Mouse (Mus musculus): ENCODE data around the gene Fgfr2. TPM values are rescaled to one million over a fixed set of nuclear protein-coding genes. Genes with fewer than 3 reads are reported as not detected.
"Not testable (repeated sequence)": the region's sequence is repeated elsewhere in the genome, so short reads cannot be mapped to it uniquely, and the experiment has no call there.

Gene Fgfr2
- polyA plus RNA-seq, 1 experiment from 2014 or later, result 39.4 TPM

- no peaks in the 10 kb centered on the region for H3K36me3 ChIP-seq
Measured at GRCm38 (mm10) chr7:131409988-131410385, 1713.2 kb downstream of the Fgfr2 start.

DNA sequence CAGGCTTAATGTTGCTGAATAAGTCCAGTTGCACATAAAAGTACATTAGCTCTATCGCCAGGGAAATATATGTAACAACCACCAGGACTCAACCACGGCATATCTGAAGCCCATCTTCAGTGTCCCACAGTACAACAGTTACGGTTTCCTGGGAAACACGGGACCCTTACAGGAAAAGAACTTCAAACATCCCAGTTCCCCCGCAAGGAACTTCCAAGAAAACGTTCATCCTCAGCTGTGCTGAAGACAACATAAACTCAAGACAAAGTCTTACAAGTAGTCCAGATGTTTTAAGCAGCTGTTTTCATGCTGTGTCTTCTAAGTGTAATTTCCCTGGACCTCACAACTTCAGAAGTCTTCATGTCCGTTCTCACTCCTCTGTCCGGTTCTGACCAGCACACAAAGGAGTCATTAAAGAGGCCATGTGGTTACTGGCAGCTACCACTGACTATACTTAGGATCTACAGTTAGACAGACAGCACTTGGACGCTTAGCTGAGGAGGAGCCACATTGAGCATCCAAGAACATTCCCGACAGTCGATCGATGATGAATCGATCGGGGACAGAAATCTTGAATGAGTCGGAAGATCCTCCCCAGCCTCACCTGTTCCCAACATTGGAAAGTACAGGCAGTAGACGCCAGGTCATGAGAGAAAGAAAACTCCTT is 1713.7 kb downstream of the Fgfr2 start:
- Histone ChIP-seq H3K4me3 (replicated peaks) (peak overlapping the region; percentile 99), H3K27me3 (no peaks in the 10 kb centered on the region), H3K9me3 (no peaks in the 10 kb centered on the region), H3K4me1 (replicated peaks) (peaks cover 41% of the 10 kb centered on the region), H3K27ac (0 out of 2 replicates have a peak overlapping the region, but pooled peaks have one; percentile 80), H3K4me2 (replicated peaks) (peak overlapping the region; percentile 85), H3K36me3 (no peaks in the 10 kb centered on the region), H3K9ac (replicated peaks) (peak overlapping the region; percentile 95)
- 0 out of 2 replicates have a peak, but pooled peaks have one; percentile 9 for ATAC-seq
- WGBS, result 8% methylated on average over 16 of the region's 16 CpGs

More at GRCm38 (mm10) chr7:131409988-131410385, 1713.2 kb downstream of the Fgfr2 start:
- H3K4me1 ChIP-seq (replicated peaks), result peaks cover 41% of the 10 kb centered on the region
- peak overlapping the region; percentile 85 for H3K4me2 ChIP-seq (replicated peaks)
- no peaks in the 10 kb centered on the region for H3K27me3 ChIP-seq
- peak; percentile 81; the same call in 1 of the 2 replicates for ATAC-seq
- H3K9ac ChIP-seq (replicated peaks), result peak overlapping the region; percentile 95
- H3K27ac ChIP-seq, result peak overlapping the region; percentile 80
- no peaks in the 10 kb centered on the region for H3K9me3 ChIP-seq
- under 1% methylated on average over 38 of the region's 38 CpGs for WGBS
- peak overlapping the region; percentile 99 for H3K4me3 ChIP-seq (replicated peaks)

GRCm38 (mm10) chr7:131391761-131392160 is 1731.4 kb downstream of the Fgfr2 start:
- 90% methylated on average over 6 of the region's 7 CpGs for WGBS
- not testable (repeated sequence) for H3K27me3 ChIP-seq; H3K9me3 ChIP-seq; H3K4me2 ChIP-seq (replicated peaks); H3K27ac ChIP-seq; H3K4me1 ChIP-seq (replicated peaks); H3K4me3 ChIP-seq (replicated peaks); ATAC-seq; H3K9ac ChIP-seq (replicated peaks)
- H3K36me3 ChIP-seq, result peaks cover 35% of the 10 kb centered on the region

- H3K4me3 ChIP-seq (replicated peaks), result peak overlapping the region; percentile 72
- peak overlapping the region; percentile 90 for H3K9ac ChIP-seq (replicated peaks)
- H3K36me3 ChIP-seq, result peaks cover 5% of the 10 kb centered on the region; the same call in 1 of the 2 replicates
- 77% methylated on average over 9 of the region's 9 CpGs for WGBS
- H3K27me3 ChIP-seq, result no peaks in the 10 kb centered on the region
- H3K4me1 ChIP-seq (replicated peaks), result peaks cover 10% of the 10 kb centered on the region
- H3K27ac ChIP-seq, result no peak overlapping the region
- H3K9me3 ChIP-seq, result no peaks in the 10 kb centered on the region
- peak overlapping the region; percentile 61 for H3K4me2 ChIP-seq (replicated peaks)
- ATAC-seq, result no peak
Measured at GRCm38 (mm10) chr7:131371880-131372651, 1751.1 kb downstream of the Fgfr2 start.

GRCm38 (mm10) chr7:131371470-131371860 is 1751.7 kb downstream of the Fgfr2 start:
- H3K27ac ChIP-seq, result peak overlapping the region; percentile 92
- no peak; the same call in 1 of the 2 replicates for ATAC-seq
- peaks cover 5% of the 10 kb centered on the region; the same call in 1 of the 2 replicates for H3K36me3 ChIP-seq
- peak overlapping the region; percentile 61 for H3K4me2 ChIP-seq (replicated peaks)
- WGBS, result 8% methylated on average over 9 of the region's 9 CpGs
- H3K4me1 ChIP-seq (replicated peaks), result peaks cover 10% of the 10 kb centered on the region
- H3K9me3 ChIP-seq, result no peaks in the 10 kb centered on the region
- no peaks in the 10 kb centered on the region for H3K27me3 ChIP-seq
- H3K9ac ChIP-seq (replicated peaks), result peak overlapping the region; percentile 90
- peak overlapping the region; percentile 72 for H3K4me3 ChIP-seq (replicated peaks)

GRCm38 (mm10) chr7:131370648-131371469 is 1752.3 kb downstream of the Fgfr2 start, which contains the start of gene Pstk:
Gene Pstk, plus strand, starts transcription at chr7:131371141.
- WGBS, result 5% methylated on average over 47 of the region's 47 CpGs
- H3K4me1 ChIP-seq (replicated peaks), result peaks cover 10% of the 10 kb centered on the region
- peak within 1 kb of the TSS; percentile 72 for H3K4me3 ChIP-seq (replicated peaks)
- peak within 1 kb of the TSS; percentile 61 for H3K4me2 ChIP-seq (replicated peaks)
- H3K36me3 ChIP-seq, result peaks cover 5% of the 10 kb centered on the region; the same call in 1 of the 2 replicates
- ATAC-seq, result peak; percentile 97
- H3K27ac ChIP-seq, result peak within 1 kb of the TSS; percentile 92
- H3K9ac ChIP-seq (replicated peaks), result peak within 1 kb of the TSS; percentile 90
- no peaks in the 10 kb centered on the region for H3K9me3 ChIP-seq
- H3K27me3 ChIP-seq, result no peaks in the 10 kb centered on the region

- Histone ChIP-seq H3K36me3 (peaks cover 2% of the 10 kb centered on the region; the same call in 1 of the 2 replicates), H3K9me3 (no peaks in the 10 kb centered on the region), H3K4me1 (replicated peaks) (peaks cover 18% of the 10 kb centered on the region), H3K27ac (no peak overlapping the region), H3K9ac (replicated peaks) (no peak overlapping the region), H3K4me2 (replicated peaks) (no peak overlapping the region), H3K4me3 (replicated peaks) (no peak overlapping the region), H3K27me3 (peaks cover 10% of the 10 kb centered on the region)
- 96% methylated on average over 8 of the region's 8 CpGs for WGBS
- ATAC-seq, result no peak
Measured at GRCm38 (mm10) chr7:131364131-131364530, 1759.0 kb downstream of the Fgfr2 start.

- peaks cover 10% of the 10 kb centered on the region for H3K27me3 ChIP-seq
- H3K9me3 ChIP-seq, result no peaks in the 10 kb centered on the region
- H3K4me3 ChIP-seq (replicated peaks), result peak within 1 kb of the TSS; percentile 74
- H3K9ac ChIP-seq (replicated peaks), result peak within 1 kb of the TSS; percentile 88
- H3K4me1 ChIP-seq (replicated peaks), result peaks cover 18% of the 10 kb centered on the region
- peak within 1 kb of the TSS; percentile 73 for H3K4me2 ChIP-seq (replicated peaks)
- H3K36me3 ChIP-seq, result peaks cover 16% of the 10 kb centered on the region
- WGBS, result under 1% methylated on average over 55 of the region's 55 CpGs
- H3K27ac ChIP-seq, result peak within 1 kb of the TSS; percentile 90
- ATAC-seq, result peak; percentile 98
Measured at GRCm38 (mm10) chr7:131362615-131363300, 1760.4 kb downstream of the Fgfr2 start, which contains the start of gene 2310057M21Rik. Gene 2310057M21Rik, minus strand, starts transcription at chr7:131362759.

- Histone ChIP-seq H3K4me3 (replicated peaks) (peak overlapping the region; percentile 74), H3K27ac (peak overlapping the region; percentile 90), H3K9me3 (no peaks in the 10 kb centered on the region), H3K36me3 (peaks cover 20% of the 10 kb centered on the region), H3K9ac (replicated peaks) (peak overlapping the region; percentile 88), H3K4me2 (replicated peaks) (peak overlapping the region; percentile 73), H3K4me1 (replicated peaks) (peaks cover 18% of the 10 kb centered on the region), H3K27me3 (peaks cover 10% of the 10 kb centered on the region)
- peak; percentile 88 for ATAC-seq
- WGBS, result 1% methylated on average over 35 of the region's 35 CpGs
Measured at GRCm38 (mm10) chr7:131362269-131362614, 1760.9 kb downstream of the Fgfr2 start.

GRCm38 (mm10) chr7:131356105-131356504 is 1767.0 kb downstream of the Fgfr2 start:
- WGBS, result 98% methylated on average over 13 of the region's 13 CpGs

More at GRCm38 (mm10) chr7:131356105-131356504, 1767.0 kb downstream of the Fgfr2 start:
- Histone ChIP-seq H3K4me3 (replicated peaks) (no peak overlapping the region), H3K36me3 (peaks cover 54% of the 10 kb centered on the region), H3K27me3 (no peaks in the 10 kb centered on the region), H3K4me1 (replicated peaks) (peaks cover 3% of the 10 kb centered on the region), H3K27ac (no peak overlapping the region), H3K4me2 (replicated peaks) (no peak overlapping the region), H3K9me3 (no peaks in the 10 kb centered on the region), H3K9ac (replicated peaks) (no peak overlapping the region)
- ATAC-seq, result no peak

Data from midbrain, embryonic 13.5 days (tissue).